Mouse (Mus musculus) CD4-positive helper T cell, adult 2 months (primary cell): ENCODE measurements around the gene Afp.

Experiments
- DNase-seq: peaks from one replicate; pipeline ENCODE4 v3.0.0-alpha.2; 2012; ENCODE audit warnings: low read depth, missing footprints, low spot score

Gene Afp

DNA sequence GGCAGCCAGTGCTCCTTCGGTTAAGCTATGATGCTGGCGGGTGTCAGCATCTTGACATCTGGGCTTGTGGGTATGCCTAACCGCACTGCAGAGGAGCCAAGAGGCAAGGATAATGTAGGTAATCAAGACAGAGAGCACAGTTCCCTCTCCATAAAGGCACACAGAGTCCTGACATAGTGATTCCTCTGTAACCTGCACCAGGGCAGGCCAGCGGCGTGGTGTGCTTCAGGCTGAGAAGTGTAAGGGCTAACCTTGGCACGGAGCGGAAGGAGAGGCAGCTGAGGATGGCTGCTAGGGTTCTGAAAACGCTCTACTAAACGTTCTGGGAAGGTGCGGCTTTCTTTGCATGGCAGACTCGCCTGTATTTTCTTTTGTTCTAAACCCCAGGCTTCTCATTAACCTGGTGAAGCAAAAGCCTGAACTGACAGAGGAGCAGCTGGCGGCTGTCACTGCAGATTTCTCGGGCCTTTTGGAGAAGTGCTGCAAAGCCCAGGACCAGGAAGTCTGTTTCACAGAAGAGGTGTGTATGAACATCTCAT, 16.9 kb downstream of the Afp start:
- DNase-seq: no peak

DNA sequence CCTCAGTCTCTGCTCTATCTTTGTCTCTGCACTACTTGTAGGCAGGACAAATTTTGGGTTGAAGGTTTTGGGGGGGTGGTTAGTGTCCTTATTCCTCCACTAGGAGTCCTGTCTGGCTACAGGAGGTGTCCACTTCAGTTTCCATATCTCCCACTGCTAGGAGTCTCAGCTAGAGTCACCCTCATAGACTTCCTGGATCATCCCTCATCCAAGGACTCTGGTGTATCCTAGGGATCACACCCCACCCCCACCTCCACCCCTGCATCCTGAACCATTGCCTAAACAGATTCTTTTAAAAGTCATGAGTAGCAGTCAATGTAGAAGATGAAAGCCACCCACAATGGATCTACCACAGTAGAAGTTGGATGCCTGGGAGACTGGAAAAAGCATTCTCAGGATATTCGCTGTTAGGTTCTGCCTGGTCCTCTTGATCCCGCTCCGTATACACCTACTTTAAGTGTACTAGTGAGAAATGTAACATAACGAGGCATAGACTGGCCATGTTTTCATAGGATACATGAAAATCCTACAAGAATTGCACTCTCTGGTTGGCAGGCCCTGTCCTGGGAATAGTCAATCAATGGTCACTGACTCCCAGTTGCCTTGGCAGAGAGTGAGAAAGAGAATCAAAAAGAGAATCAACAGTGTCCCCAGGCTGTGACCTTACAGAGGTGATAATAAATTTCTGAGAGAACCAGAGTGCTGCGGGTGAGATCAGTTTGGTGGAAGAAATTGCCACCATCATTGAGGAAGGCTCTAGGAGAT, 19.5 kb downstream of the Afp start:
- no peak for DNase-seq

DNA sequence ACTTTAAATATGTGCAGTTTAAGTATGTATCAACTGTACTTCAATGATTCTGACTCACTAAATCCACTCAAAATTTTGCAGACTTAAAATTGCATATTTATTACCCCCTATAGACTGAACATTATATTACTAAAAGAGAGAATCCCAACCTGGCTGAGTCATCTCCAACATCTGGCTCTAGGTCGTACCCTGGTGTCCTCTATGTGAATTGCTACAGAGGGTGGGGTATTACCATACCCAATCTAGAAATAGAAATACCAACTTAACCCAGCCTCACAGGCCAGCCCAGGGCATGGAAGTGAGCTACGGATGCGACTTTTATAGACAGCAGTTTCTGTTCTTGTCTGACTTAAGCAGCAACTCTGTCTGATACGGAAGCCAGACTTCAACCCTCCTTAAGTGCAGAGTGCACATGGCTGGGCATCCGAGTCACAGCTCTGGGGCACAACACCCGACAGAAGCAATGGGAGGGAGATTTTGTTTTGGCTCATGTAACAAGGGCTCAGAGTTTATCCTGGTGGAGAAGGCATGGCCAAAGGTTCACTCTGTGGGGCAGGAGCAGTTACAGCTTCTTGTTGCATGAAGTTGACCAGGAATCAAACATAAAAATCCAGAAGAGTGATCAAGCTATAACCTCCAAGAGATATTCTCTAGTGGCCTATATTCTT, 21.9 kb downstream of the Afp start:
- no peak for DNase-seq

DNA sequence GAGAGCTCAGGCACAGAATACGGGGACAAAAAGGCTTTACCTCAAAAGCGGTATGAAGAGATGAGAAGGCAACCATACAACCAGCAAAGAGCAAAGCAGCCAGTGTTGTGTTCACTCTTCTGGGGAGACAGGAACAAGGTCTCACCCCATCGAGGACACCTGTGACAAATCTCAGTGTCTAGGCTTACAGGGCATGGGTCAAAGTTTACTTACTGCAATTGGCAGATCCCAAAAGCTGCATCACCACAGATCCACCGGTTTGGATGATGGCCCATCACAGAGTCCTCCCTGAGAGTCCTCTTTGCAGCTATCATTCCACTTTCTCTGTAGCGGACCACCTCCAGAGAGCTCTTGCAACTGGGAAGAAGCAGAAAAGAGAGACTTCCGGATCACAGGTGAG, 25.0 kb downstream of the Afp start:
- DNase-seq: no peak

DNA sequence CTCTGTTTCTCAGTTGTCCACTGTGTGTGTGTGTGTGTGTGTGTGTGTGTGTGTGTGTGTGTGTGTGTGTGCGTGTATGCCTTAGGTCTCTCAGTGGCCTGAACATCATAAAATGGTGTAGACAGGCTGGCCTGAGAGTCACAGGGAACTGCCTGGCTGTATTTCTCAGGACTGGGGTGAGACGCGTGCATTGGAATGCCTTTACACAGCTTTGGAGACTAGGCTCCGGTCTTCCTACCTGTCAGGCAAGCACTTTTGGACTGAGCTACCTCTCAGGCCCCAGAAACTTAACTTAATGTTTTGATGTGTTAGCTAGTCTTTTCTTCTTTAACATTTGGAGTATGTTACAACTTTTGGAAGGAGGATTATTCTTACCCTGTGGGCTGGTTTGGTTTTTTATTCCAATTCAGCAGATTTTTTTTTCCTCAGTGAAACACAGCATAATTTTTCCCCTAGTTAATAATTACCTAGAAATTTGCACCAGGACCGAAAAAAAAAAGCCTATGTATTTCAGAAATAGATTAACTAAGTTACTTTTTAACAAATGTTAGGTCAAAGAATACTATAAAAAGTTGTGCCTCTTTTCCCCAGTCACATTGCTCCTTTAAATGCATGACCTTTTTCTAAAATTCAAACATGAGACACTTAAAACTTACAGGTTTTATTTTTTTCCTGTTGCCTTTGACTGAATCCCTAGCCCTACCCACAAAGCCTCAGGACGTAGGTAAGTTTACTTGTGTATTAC, 28.0 kb downstream of the Afp start, which contains the start of gene Afm:
Gene Afm (plus strand): TSS at position 577 of the 745 bp plus-strand sequence.
- DNase-seq: no peak

DNA sequence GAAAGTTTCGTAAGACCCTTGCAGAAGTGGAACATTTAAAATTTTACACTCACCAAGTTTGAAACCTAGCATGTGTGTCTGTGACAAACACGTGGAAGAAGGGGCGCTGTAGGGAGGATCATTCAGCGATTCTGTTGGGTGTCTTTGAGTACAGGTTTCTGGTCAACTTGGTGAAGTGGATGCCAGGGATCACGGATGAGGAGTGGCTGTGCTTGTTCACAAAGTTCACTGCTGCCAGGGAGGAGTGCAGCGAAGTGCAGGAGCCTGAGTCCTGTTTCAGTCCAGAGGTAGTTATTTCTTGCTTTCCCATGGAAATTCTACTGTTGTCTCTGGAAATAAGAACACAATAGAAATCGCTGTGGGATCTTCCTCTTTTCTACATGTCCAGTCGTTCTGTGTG, 60.7 kb downstream of the Afp start:
- DNase-seq: no peak

DNA sequence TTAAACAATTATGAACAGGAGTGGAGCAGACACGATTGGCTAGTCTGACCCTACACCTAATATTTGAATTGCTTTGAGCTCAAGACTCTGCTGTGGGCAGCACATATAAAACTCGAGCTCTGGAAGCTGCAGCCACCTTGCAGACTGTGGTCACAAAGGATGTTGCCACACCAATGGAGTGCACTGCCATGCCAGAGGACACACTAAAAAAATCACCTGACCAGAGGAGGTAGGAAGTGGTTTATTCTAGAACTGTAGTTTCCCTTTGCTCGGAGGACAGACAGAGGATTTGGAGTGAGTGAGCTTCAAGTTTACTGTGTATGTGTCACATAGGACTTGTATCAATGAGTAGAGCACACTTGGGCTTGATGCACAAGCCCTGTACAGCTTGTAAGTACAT, 65.5 kb downstream of the Afp start:
- no peak for DNase-seq
